Mouse (Mus musculus) megakaryocyte-erythroid progenitor cell, adult 5-6 weeks (primary cell): Measurements from ENCODE around the gene Fuca1. TPM values are rescaled to one million over a fixed set of nuclear protein-coding genes. Genes with fewer than 3 reads are reported as not detected.

Experiments used
- total RNA-seq, 2 experiments: library from RNA; stranded (forward) in 1 of 2; stranded (reverse) in 1 of 2; fragments of 200-1000, 215-1000 nt in 1 of 2; fragments of >200 nt in 1 of 2; fragmentation: Nextera tagmentation in 1 of 2; gene quantifications; 2 replicates each; pipeline ENCODE4 v1.2.3; 2014 to 2017

Fuca1 gene
- total RNA-seq, 2 experiments from 2014 or later = 45.6 to 136 TPM

Other genes starting within 250 kb of the Fuca1 start
- 0.28 and 1.6 TPM in 2 replicates for gene Ifnlr1, start 234.4 kb upstream of the Fuca1 start, total RNA-seq (2014; fragmentation: Nextera tagmentation)
- 0.15 and 0.28 TPM in 2 replicates for gene Ifnlr1, start 234.4 kb upstream of the Fuca1 start, total RNA-seq (2017)
- gene Il22ra1, start 192.6 kb upstream of the Fuca1 start, total RNA-seq (2014; fragmentation: Nextera tagmentation) = not detected in 2 replicates
- not detected in 2 replicates for gene Il22ra1, start 192.6 kb upstream of the Fuca1 start, total RNA-seq (2017)
- not detected in 2 replicates for gene Myom3, start 161.0 kb upstream of the Fuca1 start, total RNA-seq (2014; fragmentation: Nextera tagmentation)
- gene Myom3, start 161.0 kb upstream of the Fuca1 start, total RNA-seq (2017) = not detected in 2 replicates
- 272 and 280 TPM in 2 replicates for gene Srsf10, start 65.0 kb upstream of the Fuca1 start, total RNA-seq (2014; fragmentation: Nextera tagmentation)
- gene Srsf10, start 65.0 kb upstream of the Fuca1 start, total RNA-seq (2017) = 322 and 402 TPM in 2 replicates
- gene Pnrc2, start 46.9 kb upstream of the Fuca1 start, total RNA-seq (2014; fragmentation: Nextera tagmentation) = 105 and 128 TPM in 2 replicates
- gene Pnrc2, start 46.9 kb upstream of the Fuca1 start, total RNA-seq (2017) = 145 and 204 TPM in 2 replicates
- gene Cnr2, start 25.3 kb upstream of the Fuca1 start, total RNA-seq (2014; fragmentation: Nextera tagmentation) = 19.4 and 24.3 TPM in 2 replicates
- 19.4 and 20.1 TPM in 2 replicates for gene Cnr2, start 25.3 kb upstream of the Fuca1 start, total RNA-seq (2017)
- 69.7 and 72.9 TPM in 2 replicates for gene Hmgcl, start 25.7 kb downstream of the Fuca1 start, total RNA-seq (2014; fragmentation: Nextera tagmentation)
- 42.6 and 65.4 TPM in 2 replicates for gene Hmgcl, start 25.7 kb downstream of the Fuca1 start, total RNA-seq (2017)
- gene Gale, start 43.0 kb downstream of the Fuca1 start, total RNA-seq (2014; fragmentation: Nextera tagmentation) = 13.8 and 22.1 TPM in 2 replicates
- gene Gale, start 43.0 kb downstream of the Fuca1 start, total RNA-seq (2017) = 6.5 and 8.1 TPM in 2 replicates
- 45.2 and 63.2 TPM in 2 replicates for gene Lypla2, start 51.9 kb downstream of the Fuca1 start, total RNA-seq (2014; fragmentation: Nextera tagmentation)
- gene Lypla2, start 51.9 kb downstream of the Fuca1 start, total RNA-seq (2017) = 13.7 and 17.5 TPM in 2 replicates
- 42.5 and 52.7 TPM in 2 replicates for gene Pithd1, start 66.5 kb downstream of the Fuca1 start, total RNA-seq (2014; fragmentation: Nextera tagmentation)
- gene Pithd1, start 66.5 kb downstream of the Fuca1 start, total RNA-seq (2017) = 31.3 and 34.5 TPM in 2 replicates
- 41.0 and 41.3 TPM in 2 replicates for gene Eloa, start 101.0 kb downstream of the Fuca1 start, total RNA-seq (2014; fragmentation: Nextera tagmentation)
- gene Eloa, start 101.0 kb downstream of the Fuca1 start, total RNA-seq (2017) = 48.9 and 51.8 TPM in 2 replicates
- 1,812 and 1,837 TPM in 2 replicates for gene Rpl11, start 132.7 kb downstream of the Fuca1 start, total RNA-seq (2014; fragmentation: Nextera tagmentation)
- gene Rpl11, start 132.7 kb downstream of the Fuca1 start, total RNA-seq (2017) = 1,215 and 1,345 TPM in 2 replicates
- gene Id3, start 222.8 kb downstream of the Fuca1 start, total RNA-seq (2014; fragmentation: Nextera tagmentation) = 1.5 and 7.8 TPM in 2 replicates
- 1.9 and 3.1 TPM in 2 replicates for gene Id3, start 222.8 kb downstream of the Fuca1 start, total RNA-seq (2017)